Mouse (Mus musculus) thymus, adult 2 months (tissue): ENCODE data around the gene Tenm2. TPM values are rescaled to one million over a fixed set of nuclear protein-coding genes. Genes with fewer than 3 reads are reported as not detected.

Experiments
- DNase-seq: peaks from one replicate; pipeline ENCODE4 v3.0.0; 2021
- H3K27ac ChIP-seq: fragments of 200-500 bp; 2 replicates; pipeline ENCODE4 v1.5.1; 2012; ENCODE audit warnings: low read length, control low read depth; ENCODE audit not compliant: control insufficient read depth, insufficient read depth
- H3K27me3 ChIP-seq: fragments of 200-500 bp; 2 replicates; pipeline ENCODE4 v1.6.1; 2012; ENCODE audit warnings: mild to moderate bottlenecking, low read length, moderate library complexity, mixed read lengths; ENCODE audit not compliant: control insufficient read depth, insufficient read depth
- H3K36me3 ChIP-seq: fragments of 200-500 bp; 2 replicates; pipeline ENCODE4 v1.6.1; 2012; ENCODE audit warnings: mild to moderate bottlenecking, low read length, moderate library complexity; ENCODE audit not compliant: control insufficient read depth, insufficient read depth
- H3K4me1 ChIP-seq: fragments of 200-500 bp; replicated peaks from 2 replicates; pipeline ENCODE4 v1.6.1; 2012; ENCODE audit warnings: low read length; ENCODE audit not compliant: control insufficient read depth, insufficient read depth
- H3K4me3 ChIP-seq: fragments of 200-500 bp; 2 replicates; pipeline ENCODE4 v1.5.1; 2012; ENCODE audit warnings: mild to moderate bottlenecking, low read length, control low read depth, moderate library complexity; ENCODE audit not compliant: control insufficient read depth, insufficient read depth
- CTCF ChIP-seq: fragments of 200-500 bp; IDR thresholded peaks from 2 replicates; pipeline ENCODE4 v1.5.1; 2012; ENCODE audit warnings: mild to moderate bottlenecking, control low read depth, low read length, moderate library complexity, borderline replicate concordance; ENCODE audit not compliant: control insufficient read depth, poor library complexity, insufficient read depth; ENCODE audit errors: extremely low read depth
- POLR2A ChIP-seq: fragments of 200-500 bp; IDR thresholded peaks from 2 replicates; pipeline ENCODE4 v1.6.1; 2012; ENCODE audit warnings: mild to moderate bottlenecking, low read length, control low read depth, moderate library complexity; ENCODE audit not compliant: control insufficient read depth, poor library complexity, insufficient read depth; ENCODE audit errors: extremely low read depth
- WGBS: fragments of 180-500 bp; shearing (Covaris S2); methylation state at CpG from one replicate; pipeline ENCODE4 v1.1.7; 2018; 5-methylcytosine and 5-hydroxymethylcytosine counted together
- polyA plus RNA-seq: library from polyadenylated mRNA; depleted of rRNA; stranded (reverse); fragments of >200 nt; gene quantifications from 2 replicates; pipeline ENCODE4 v1.2.3, GENCODE M21; 2012; rRNA removed

Tenm2 gene
- polyA plus RNA-seq: 0.18 and 0.70 TPM in 2 replicates

DNA sequence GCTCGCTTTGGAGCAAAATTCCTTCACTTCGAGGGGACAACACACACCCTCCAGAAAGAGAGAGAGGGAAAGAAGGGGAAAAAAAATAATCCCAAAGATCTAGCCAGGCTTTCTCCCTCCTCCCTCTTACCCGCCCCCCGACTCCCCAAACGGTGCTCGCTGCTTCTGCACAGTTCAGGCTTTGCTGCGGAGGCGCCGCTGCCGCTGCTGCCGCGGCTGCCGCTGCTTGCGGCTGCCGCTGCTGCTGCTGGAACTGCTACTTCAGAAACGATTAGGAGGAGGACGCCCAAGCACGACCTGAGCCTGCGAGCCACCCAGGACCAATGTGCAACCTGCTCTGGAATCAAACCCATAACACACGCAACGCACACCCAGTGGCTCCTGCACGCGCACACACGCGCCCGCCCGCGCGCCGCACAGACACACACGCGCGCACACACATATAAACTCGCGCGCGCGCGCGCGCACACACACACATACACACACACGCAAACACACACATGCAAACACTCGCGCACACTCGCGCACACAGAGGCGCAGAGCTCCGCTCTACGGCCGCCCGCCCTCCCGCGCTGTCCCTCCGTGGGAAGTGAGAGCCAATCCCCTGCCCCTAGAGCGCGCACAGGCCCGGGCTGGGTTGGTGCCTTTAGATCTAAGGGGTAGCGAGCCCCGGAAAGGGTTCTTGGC lies at the start of gene Tenm2:
TSS of gene Tenm2 (minus strand) at position 51 of the 687 bp plus-strand sequence.
- DNase-seq: no peak
- no peak within 1 kb of the TSS for H3K27ac ChIP-seq
- TF ChIP-seq CTCF (no peak), POLR2A (no peak)
- H3K4me1 ChIP-seq: no peaks in the 10 kb centered on the region
- H3K27me3 ChIP-seq: no peaks in the 10 kb centered on the region
- H3K4me3 ChIP-seq: no peak within 1 kb of the TSS; the same call in 1 of the 2 replicates
- WGBS: 4% methylated on average over 59 of the region's 59 CpGs
- no peaks in the 10 kb centered on the region for H3K36me3 ChIP-seq

DNA sequence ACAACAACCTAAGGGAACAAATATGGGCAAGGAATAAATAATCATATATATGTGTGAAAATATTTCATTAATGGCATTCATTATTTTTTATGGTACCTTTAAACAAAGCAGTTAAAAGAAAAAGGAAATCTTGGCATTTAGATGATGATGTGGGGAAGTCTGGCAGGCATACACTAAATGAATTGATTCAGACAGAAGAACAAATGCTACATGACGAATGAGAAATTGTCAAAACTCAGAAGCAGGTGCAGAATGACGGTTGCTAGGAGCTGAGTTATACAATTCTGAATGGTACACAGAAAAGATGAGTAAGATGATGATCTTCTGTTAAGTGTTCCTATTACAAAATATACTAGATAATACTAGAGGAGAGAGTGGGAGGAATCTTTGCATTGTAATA lies 49.4 kb upstream of the Tenm2 start:
- no peaks in the 10 kb centered on the region for H3K27me3 ChIP-seq
- H3K27ac ChIP-seq: no peak overlapping the region
- no peaks in the 10 kb centered on the region for H3K36me3 ChIP-seq
- no peak for TF ChIP-seq CTCF
- TF ChIP-seq POLR2A: no peak
- H3K4me1 ChIP-seq: no peaks in the 10 kb centered on the region
- no peak for DNase-seq
- H3K4me3 ChIP-seq: no peak overlapping the region
- 81% methylated on average over 2 of the region's 2 CpGs for WGBS

DNA sequence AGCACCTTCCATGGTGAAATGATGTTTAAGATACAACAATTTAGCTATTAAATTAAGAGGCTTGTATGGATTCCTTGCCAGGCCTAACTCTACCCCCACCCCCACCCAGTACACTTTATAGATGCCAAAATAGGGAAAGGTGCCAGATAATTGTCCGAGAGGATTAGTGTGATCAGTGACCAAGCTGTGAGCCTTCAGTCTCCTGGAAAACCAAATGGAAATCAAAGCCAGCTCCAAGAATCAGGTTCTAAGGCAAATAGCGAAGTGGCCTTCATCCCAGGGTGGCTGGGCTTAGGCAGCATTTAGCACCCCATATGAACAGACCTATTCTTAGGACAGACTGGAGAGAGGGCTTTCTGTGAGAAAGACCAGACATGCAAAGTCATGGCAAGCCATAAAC lies 13.0 kb upstream of the Tenm2 start:
- Histone ChIP-seq H3K27ac (no peak overlapping the region), H3K27me3 (no peaks in the 10 kb centered on the region), H3K4me3 (no peak overlapping the region), H3K4me1 (no peaks in the 10 kb centered on the region), H3K36me3 (no peaks in the 10 kb centered on the region)
- DNase-seq: no peak
- 84% methylated on average over 2 of the region's 2 CpGs for WGBS
- TF ChIP-seq POLR2A (no peak), CTCF (no peak)

DNA sequence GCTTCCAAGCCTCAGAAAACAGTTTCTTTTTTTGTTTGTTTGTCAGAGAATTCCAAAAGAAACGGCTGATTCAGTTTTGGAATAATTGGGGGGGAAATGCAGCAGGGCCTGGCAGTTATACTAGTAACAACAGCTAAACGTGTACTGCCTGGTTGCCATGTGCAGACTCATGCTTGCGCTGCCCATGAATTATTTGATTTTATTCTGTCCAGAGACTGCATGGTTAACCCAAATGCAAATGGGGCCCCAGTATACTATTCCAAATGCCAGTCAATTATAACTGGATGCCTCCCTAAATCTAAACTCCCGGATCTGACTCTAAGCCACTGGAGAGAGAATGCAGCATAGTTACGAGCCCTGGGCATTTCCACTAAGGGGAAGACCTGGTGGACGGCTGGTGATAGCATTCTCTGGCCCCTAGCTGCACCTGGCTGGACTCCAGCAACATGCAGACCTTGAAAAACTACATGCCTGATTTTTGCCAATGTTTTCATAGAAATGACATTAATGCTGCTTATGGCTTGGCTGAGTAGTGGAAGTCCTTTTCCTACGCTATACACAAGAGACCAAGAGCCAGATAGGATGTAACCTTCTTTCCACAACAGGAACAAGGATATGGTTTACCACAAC lies 1.4 kb upstream of the Tenm2 start:
- WGBS: 62% methylated on average over 7 of the region's 7 CpGs
- no peak for TF ChIP-seq POLR2A
- no peak for TF ChIP-seq CTCF
- Histone ChIP-seq H3K27ac (no peak overlapping the region), H3K4me3 (no peak overlapping the region), H3K36me3 (no peaks in the 10 kb centered on the region), H3K4me1 (no peaks in the 10 kb centered on the region), H3K27me3 (no peaks in the 10 kb centered on the region)
- DNase-seq: no peak

DNA sequence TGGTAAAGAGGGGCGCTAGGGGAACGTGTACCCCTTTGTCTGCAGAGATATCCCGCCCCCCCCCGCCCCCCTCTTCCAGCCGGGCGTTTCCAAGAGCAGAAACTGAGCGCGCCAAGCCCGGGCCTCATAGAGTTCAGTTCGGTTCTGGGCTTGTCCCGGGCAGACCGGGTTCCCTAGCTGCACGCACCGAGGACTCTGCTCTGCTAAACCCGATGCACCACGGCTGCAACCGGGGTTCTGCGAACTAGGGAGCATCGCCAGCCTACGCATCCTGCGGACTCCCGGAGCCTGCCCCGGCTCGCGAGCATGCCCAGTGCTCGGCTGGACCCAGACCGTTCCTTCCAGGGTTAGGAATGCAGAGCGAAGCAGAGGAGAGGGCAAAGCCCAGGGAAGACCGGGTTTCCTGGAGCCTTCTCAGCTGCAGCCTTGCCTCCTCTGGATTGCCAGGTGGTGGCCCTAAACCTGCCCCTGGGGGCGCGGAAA lies 878 bp upstream of the Tenm2 start:
- TF ChIP-seq POLR2A: no peak
- no peak for TF ChIP-seq CTCF
- no peaks in the 10 kb centered on the region for H3K27me3 ChIP-seq
- no peak for DNase-seq
- H3K27ac ChIP-seq: no peak overlapping the region
- no peaks in the 10 kb centered on the region for H3K36me3 ChIP-seq
- no peak overlapping the region for H3K4me3 ChIP-seq
- H3K4me1 ChIP-seq: no peaks in the 10 kb centered on the region
- WGBS: 6% methylated on average over 31 of the region's 31 CpGs

DNA sequence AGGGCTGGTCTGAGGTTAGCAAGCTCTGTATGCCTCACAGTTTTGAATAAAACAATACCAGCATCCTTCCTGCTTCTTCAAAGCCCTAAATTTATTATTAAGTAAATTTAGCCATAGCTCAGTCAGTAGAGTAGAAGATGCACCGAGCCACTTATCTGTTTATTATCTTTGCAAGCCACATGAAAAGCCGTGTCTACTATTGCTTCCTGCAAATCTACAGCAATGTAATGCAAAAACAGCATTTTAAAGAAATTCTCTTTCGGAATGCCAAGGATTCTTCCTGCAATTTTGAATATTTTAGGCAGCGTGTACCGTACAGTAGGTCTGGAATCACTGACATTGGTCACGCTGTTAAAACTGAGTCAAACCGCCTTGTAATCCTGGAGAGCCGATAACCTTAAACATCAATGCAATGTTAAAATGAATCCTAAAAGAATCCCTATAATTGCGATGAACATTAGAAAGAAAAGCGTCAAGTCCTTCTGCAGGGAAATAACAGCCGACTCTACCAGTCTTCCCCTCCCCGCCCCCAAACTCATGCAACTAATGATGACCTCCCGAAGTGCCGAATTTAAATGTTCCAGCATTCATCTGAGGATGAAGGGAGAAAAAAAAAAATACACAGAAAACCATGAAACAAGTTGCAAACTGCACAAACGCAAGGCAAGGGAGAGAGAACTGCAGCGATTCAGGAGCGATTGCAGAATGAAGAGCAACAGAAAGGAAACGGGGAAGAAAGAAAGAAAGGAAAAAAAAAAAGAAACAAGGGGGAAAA lies 556 bp downstream of the Tenm2 start:
- Histone ChIP-seq H3K27me3 (no peaks in the 10 kb centered on the region), H3K27ac (no peak overlapping the region), H3K36me3 (no peaks in the 10 kb centered on the region), H3K4me3 (no peak overlapping the region), H3K4me1 (no peaks in the 10 kb centered on the region)
- no peak for DNase-seq
- 19% methylated on average over 18 of the region's 18 CpGs for WGBS
- TF ChIP-seq CTCF (no peak), POLR2A (no peak)
